Mouse (Mus musculus): ENCODE measurements around the gene Cep135.

Gene Cep135

DNA sequence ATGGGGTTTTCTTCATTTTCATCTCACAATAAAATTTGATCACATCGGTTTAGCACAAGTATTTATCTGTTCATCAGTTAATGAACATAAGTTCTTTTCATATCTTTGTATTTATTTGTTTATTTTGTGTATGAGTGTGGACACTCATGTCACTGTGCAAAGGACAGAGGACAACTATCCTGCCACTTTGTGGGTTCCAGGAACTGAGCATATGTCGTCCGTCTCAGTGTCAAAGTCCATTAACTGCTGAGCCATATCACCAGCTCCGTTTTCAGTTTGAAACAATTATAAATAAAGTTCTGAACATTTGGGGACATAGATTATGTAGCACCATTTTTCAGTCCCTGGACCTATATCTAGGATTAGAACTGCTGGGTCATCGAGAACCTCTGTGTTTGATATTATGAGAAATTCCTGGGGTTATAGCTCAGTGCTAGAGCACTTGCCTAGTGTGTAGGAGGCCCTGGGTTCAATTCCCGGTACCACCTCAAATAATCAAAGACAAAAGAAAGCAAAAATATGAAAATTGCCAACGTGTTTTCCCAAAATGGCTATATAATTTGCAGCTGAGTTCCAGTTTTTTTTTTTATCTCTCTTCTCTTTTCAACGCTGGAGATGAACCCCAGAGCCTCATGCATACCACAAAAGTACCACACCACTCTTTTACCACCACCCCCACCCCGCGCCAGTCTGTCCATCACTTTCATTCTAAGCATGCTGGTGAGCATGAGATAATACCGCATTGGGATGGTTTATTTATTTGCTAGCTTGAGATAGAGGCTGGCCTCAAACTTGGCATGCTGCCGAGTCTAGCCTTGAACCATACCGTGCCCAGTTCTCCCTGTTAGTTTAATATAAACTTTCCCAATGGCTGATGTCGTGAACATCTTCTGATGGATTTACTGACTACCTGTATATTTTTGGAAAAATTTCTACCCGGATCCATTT is 96.4 kb downstream of the Cep135 start:
- DNase-seq (ENCODE audit: low spot score): no peak

DNA sequence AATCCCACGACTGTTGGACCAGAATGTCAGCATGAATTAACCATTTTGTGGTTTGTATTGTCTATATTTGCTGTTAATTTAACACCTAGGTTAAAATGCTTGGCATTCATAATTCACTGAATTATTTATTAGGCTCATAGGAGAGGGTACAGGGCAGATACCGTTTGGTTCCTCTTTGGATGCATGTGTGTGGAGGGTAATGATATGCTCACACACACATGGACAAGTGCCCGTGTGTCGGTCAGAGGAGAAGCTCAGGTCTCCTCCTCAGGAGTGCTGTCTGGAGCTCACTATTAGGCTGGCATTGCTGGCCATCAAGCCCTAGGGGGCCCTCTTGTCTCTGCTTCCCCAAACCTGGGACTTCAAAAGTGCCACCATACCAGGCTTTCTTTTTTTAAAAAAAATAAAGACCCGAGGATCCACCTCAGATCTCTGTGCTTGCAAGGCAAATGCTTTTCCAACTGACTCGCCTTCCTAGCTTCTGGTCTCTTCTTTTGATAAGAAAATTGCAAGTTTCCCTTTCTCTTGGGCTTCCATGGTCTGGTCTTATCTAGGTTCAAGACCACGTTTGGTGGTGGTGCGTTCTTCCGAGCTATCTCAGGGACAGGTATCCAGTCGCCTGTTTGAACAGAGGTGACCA is 99.6 kb downstream of the Cep135 start:
- DNase-seq (ENCODE audit: low spot score): no peak

- no peak for DNase-seq (ENCODE audit: low spot score)
These were observed 100.1 kb downstream of the Cep135 start for GRCm38 (mm10) chr5:76688643-76689042.

GRCm38 (mm10) chr5:76690177-76690593 is 101.7 kb downstream of the Cep135 start:
- no peak for DNase-seq (ENCODE audit: low spot score)

GRCm38 (mm10) chr5:76691251-76691650 is 102.8 kb downstream of the Cep135 start:
- DNase-seq (ENCODE audit: low spot score): peak; percentile 63

GRCm38 (mm10) chr5:76691706-76692424 is 103.4 kb downstream of the Cep135 start:
- peak; percentile 93 for DNase-seq (ENCODE audit: low spot score)

Data from retina, embryonic 14.5 days (tissue).